Mouse (Mus musculus): ENCODE measurements at regions not wholly inside any gene's neighbourhood (a gene's known extent, or its start where the extent isn't known, plus 50 kb on each side); places are given as distances from the start of the nearest gene placed in this dataset.

GRCm38 (mm10) chrX:47726285-47726684, 166.5 kb downstream of the Smarca1 start:
- Histone ChIP-seq H3K4me3 (ENCODE audit: low read length) (no peak overlapping the region), H3K27me3 (replicated peaks; ENCODE audit: control insufficient read depth, insufficient read depth, low read length) (no peaks in the 10 kb centered on the region), H3K27ac (ENCODE audit: low read depth, low read length) (no peak overlapping the region), H3K9me3 (ENCODE audit: control insufficient read depth, low read length) (no peaks in the 10 kb centered on the region), H3K9ac (ENCODE audit: low read depth, low read length) (no peak overlapping the region), H3K36me3 (ENCODE audit: control insufficient read depth, insufficient read depth, low read length) (no peaks in the 10 kb centered on the region), H3K4me2 (ENCODE audit: low read length) (no peak overlapping the region), H3K4me1 (ENCODE audit: control insufficient read depth, insufficient read depth, low read depth, low read length) (no peaks in the 10 kb centered on the region)
- no peak for ATAC-seq
- 86% methylated on average over 2 of the region's 2 CpGs for WGBS

GRCm38 (mm10) chrX:47703080-47703479, 189.7 kb downstream of the Smarca1 start:
- H3K9me3 ChIP-seq (ENCODE audit: control insufficient read depth, low read length), result no peaks in the 10 kb centered on the region
- no peak overlapping the region for H3K27ac ChIP-seq (ENCODE audit: low read depth, low read length)
- H3K9ac ChIP-seq (ENCODE audit: low read depth, low read length), result no peak overlapping the region
- no peaks in the 10 kb centered on the region for H3K36me3 ChIP-seq (ENCODE audit: control insufficient read depth, insufficient read depth, low read length)
- no peak overlapping the region for H3K4me2 ChIP-seq (ENCODE audit: low read length)
- ATAC-seq, result no peak
- H3K4me1 ChIP-seq (ENCODE audit: control insufficient read depth, insufficient read depth, low read depth, low read length), result no peaks in the 10 kb centered on the region
- H3K27me3 ChIP-seq (replicated peaks; ENCODE audit: control insufficient read depth, insufficient read depth, low read length), result no peaks in the 10 kb centered on the region
- no peak overlapping the region for H3K4me3 ChIP-seq (ENCODE audit: low read length)

GRCm38 (mm10) chrX:47668778-47669177, 224.0 kb downstream of the Smarca1 start:
- no peaks in the 10 kb centered on the region for H3K9me3 ChIP-seq (ENCODE audit: control insufficient read depth, low read length)
- H3K27me3 ChIP-seq (replicated peaks; ENCODE audit: control insufficient read depth, insufficient read depth, low read length), result no peaks in the 10 kb centered on the region
- no peak overlapping the region for H3K4me3 ChIP-seq (ENCODE audit: low read length)
- H3K9ac ChIP-seq (ENCODE audit: low read depth, low read length), result no peak overlapping the region
- H3K36me3 ChIP-seq (ENCODE audit: control insufficient read depth, insufficient read depth, low read length), result no peaks in the 10 kb centered on the region
- no peak overlapping the region for H3K27ac ChIP-seq (ENCODE audit: low read depth, low read length)
- no peak for ATAC-seq
- H3K4me2 ChIP-seq (ENCODE audit: low read length), result no peak overlapping the region
- H3K4me1 ChIP-seq (ENCODE audit: control insufficient read depth, insufficient read depth, low read depth, low read length), result no peaks in the 10 kb centered on the region

- no peaks in the 10 kb centered on the region for H3K36me3 ChIP-seq (ENCODE audit: control insufficient read depth, insufficient read depth, low read length)
- H3K9ac ChIP-seq (ENCODE audit: low read depth, low read length), result no peak overlapping the region
- no peak overlapping the region for H3K4me3 ChIP-seq (ENCODE audit: low read length)
- H3K4me1 ChIP-seq (ENCODE audit: control insufficient read depth, insufficient read depth, low read depth, low read length), result no peaks in the 10 kb centered on the region
- ATAC-seq, result no peak
- H3K9me3 ChIP-seq (ENCODE audit: control insufficient read depth, low read length), result no peaks in the 10 kb centered on the region
- no peak overlapping the region for H3K27ac ChIP-seq (ENCODE audit: low read depth, low read length)
- no peaks in the 10 kb centered on the region for H3K27me3 ChIP-seq (replicated peaks; ENCODE audit: control insufficient read depth, insufficient read depth, low read length)
- 29% methylated on average over 2 of the region's 2 CpGs for WGBS
- H3K4me2 ChIP-seq (ENCODE audit: low read length), result no peak overlapping the region
These were observed 246.3 kb downstream of the Smarca1 start for GRCm38 (mm10) chrX:47646523-47646922.

GRCm38 (mm10) chrX:47641191-47641590, 251.6 kb downstream of the Smarca1 start:
- ATAC-seq, result no peak
- Histone ChIP-seq H3K9me3 (ENCODE audit: control insufficient read depth, low read length) (no peaks in the 10 kb centered on the region), H3K27ac (ENCODE audit: low read depth, low read length) (no peak overlapping the region), H3K27me3 (replicated peaks; ENCODE audit: control insufficient read depth, insufficient read depth, low read length) (no peaks in the 10 kb centered on the region), H3K4me1 (ENCODE audit: control insufficient read depth, insufficient read depth, low read depth, low read length) (no peaks in the 10 kb centered on the region), H3K9ac (ENCODE audit: low read depth, low read length) (no peak overlapping the region), H3K36me3 (ENCODE audit: control insufficient read depth, insufficient read depth, low read length) (no peaks in the 10 kb centered on the region), H3K4me2 (ENCODE audit: low read length) (no peak overlapping the region), H3K4me3 (ENCODE audit: low read length) (no peak overlapping the region)
- 48% methylated on average over 2 of the region's 2 CpGs for WGBS

- Histone ChIP-seq H3K9ac (ENCODE audit: low read depth, low read length) (no peak overlapping the region), H3K36me3 (ENCODE audit: control insufficient read depth, insufficient read depth, low read length) (no peaks in the 10 kb centered on the region), H3K9me3 (ENCODE audit: control insufficient read depth, low read length) (no peaks in the 10 kb centered on the region), H3K27me3 (replicated peaks; ENCODE audit: control insufficient read depth, insufficient read depth, low read length) (no peaks in the 10 kb centered on the region), H3K4me1 (ENCODE audit: control insufficient read depth, insufficient read depth, low read depth, low read length) (no peaks in the 10 kb centered on the region), H3K4me2 (ENCODE audit: low read length) (no peak overlapping the region), H3K27ac (ENCODE audit: low read depth, low read length) (no peak overlapping the region), H3K4me3 (ENCODE audit: low read length) (no peak overlapping the region)
- 78% methylated on average over 1 of the region's 1 CpGs for WGBS
- no peak for ATAC-seq
These were observed 253.9 kb downstream of the Smarca1 start for GRCm38 (mm10) chrX:47638831-47639316.

- no peak for ATAC-seq
- Histone ChIP-seq H3K36me3 (ENCODE audit: control insufficient read depth, insufficient read depth, low read length) (no peaks in the 10 kb centered on the region), H3K27ac (ENCODE audit: low read depth, low read length) (no peak overlapping the region), H3K9me3 (ENCODE audit: control insufficient read depth, low read length) (no peaks in the 10 kb centered on the region), H3K27me3 (replicated peaks; ENCODE audit: control insufficient read depth, insufficient read depth, low read length) (no peaks in the 10 kb centered on the region), H3K9ac (ENCODE audit: low read depth, low read length) (no peak overlapping the region), H3K4me2 (ENCODE audit: low read length) (no peak overlapping the region), H3K4me1 (ENCODE audit: control insufficient read depth, insufficient read depth, low read depth, low read length) (no peaks in the 10 kb centered on the region), H3K4me3 (ENCODE audit: low read length) (no peak overlapping the region)
- WGBS, result 95% methylated on average over 4 of the region's 4 CpGs
These were observed 269.7 kb downstream of the Smarca1 start for GRCm38 (mm10) chrX:47622881-47623613.

GRCm38 (mm10) chrX:47612364-47612763, 280.4 kb downstream of the Smarca1 start:
- Histone ChIP-seq H3K9ac (ENCODE audit: low read depth, low read length) (no peak overlapping the region), H3K4me3 (ENCODE audit: low read length) (no peak overlapping the region), H3K9me3 (ENCODE audit: control insufficient read depth, low read length) (no peaks in the 10 kb centered on the region), H3K27ac (ENCODE audit: low read depth, low read length) (no peak overlapping the region), H3K27me3 (replicated peaks; ENCODE audit: control insufficient read depth, insufficient read depth, low read length) (no peaks in the 10 kb centered on the region), H3K36me3 (ENCODE audit: control insufficient read depth, insufficient read depth, low read length) (no peaks in the 10 kb centered on the region), H3K4me1 (ENCODE audit: control insufficient read depth, insufficient read depth, low read depth, low read length) (no peaks in the 10 kb centered on the region), H3K4me2 (ENCODE audit: low read length) (no peak overlapping the region)
- WGBS, result 79% methylated on average over 1 of the region's 1 CpGs
- peak; percentile 17; the same call in 1 of the 2 replicates for ATAC-seq

Measured in hindbrain, embryonic 16.5 days (tissue).